Mouse (Mus musculus) forebrain, embryonic 11.5 days (tissue): Measurements from ENCODE around the gene Vmn2r27. TPM values are rescaled to one million over a fixed set of nuclear protein-coding genes. Genes with fewer than 3 reads are reported as not detected.

Experiments
- ATAC-seq: fragments of 200-750 bp; cut with Nextera tagmentation; replicated peaks from 2 replicates; pipeline ENCODE4 v1.8.0; 2017; ENCODE audit warnings: moderate TSS enrichment; ENCODE audit not compliant: low FRiP score
- DNase-seq: peaks from one replicate; pipeline ENCODE4 v3.0.0-alpha.2; 2017; ENCODE audit warnings: low spot score
- H3K27ac ChIP-seq: fragments of 300-500 bp; sonication (generic); 2 replicates; pipeline ENCODE4 v1.5.1; 2014; ENCODE audit warnings: low read depth, low read length
- H3K27me3 ChIP-seq: fragments of 300-500 bp; sonication (generic); 2 replicates; pipeline ENCODE4 v1.6.1; 2014; ENCODE audit warnings: mild to moderate bottlenecking, low read length, mixed read lengths; ENCODE audit not compliant: control insufficient read depth, insufficient read depth
- H3K36me3 ChIP-seq: fragments of 300-500 bp; sonication (generic); 2 replicates; pipeline ENCODE4 v1.6.1; 2014; ENCODE audit warnings: mild to moderate bottlenecking, low read length, moderate library complexity, mixed read lengths; ENCODE audit not compliant: control insufficient read depth, insufficient read depth
- H3K4me1 ChIP-seq: fragments of 300-500 bp; sonication (generic); replicated peaks from 2 replicates; pipeline ENCODE4 v1.6.1; 2014; ENCODE audit warnings: low read length, mixed read lengths; ENCODE audit not compliant: control insufficient read depth, insufficient read depth
- H3K4me2 ChIP-seq: fragments of 300-500 bp; sonication (generic); 2 replicates; pipeline ENCODE4 v1.6.1; 2014; ENCODE audit warnings: low read depth, mild to moderate bottlenecking, low read length, moderate library complexity, mixed read lengths; ENCODE audit not compliant: severe bottlenecking
- H3K4me3 ChIP-seq: fragments of 300-500 bp; sonication (generic); 2 replicates; pipeline ENCODE4 v1.5.1; 2014; ENCODE audit warnings: low read depth, low read length
- H3K9ac ChIP-seq: fragments of 300-500 bp; sonication (generic); 2 replicates; pipeline ENCODE4 v1.6.1; 2014; ENCODE audit warnings: low read length
- H3K9me3 ChIP-seq: fragments of 300-500 bp; sonication (generic); 2 replicates; pipeline ENCODE4 v1.6.1; 2016; ENCODE audit warnings: low read length, mixed read lengths; ENCODE audit not compliant: control insufficient read depth
- WGBS: fragments of 180-500 bp; shearing (Covaris S2); extraction: QIAGEN DNeasy Blood & Tissue Kit; methylation state at CpG from one replicate; pipeline ENCODE4 v1.1.7; 2014; 5-methylcytosine and 5-hydroxymethylcytosine counted together
- polyA plus RNA-seq: library from polyadenylated mRNA; unstranded; fragments of >200 nt; fragmentation: Nextera tagmentation; extraction: Ambion mirVana; gene quantifications from 2 replicates; pipeline ENCODE4 v1.2.1, GENCODE M21; 2014

Gene Vmn2r27
- not detected in 2 replicates for polyA plus RNA-seq

- H3K27ac ChIP-seq = no peak within 1 kb of the TSS
- DNase-seq (no peak), ATAC-seq (no peak)
- WGBS = 86% methylated on average over 1 of the region's 1 CpGs
- H3K9ac ChIP-seq = no peak within 1 kb of the TSS
- no peaks in the 10 kb centered on the region for H3K9me3 ChIP-seq
- no peaks in the 10 kb centered on the region for H3K4me1 ChIP-seq
- no peak within 1 kb of the TSS for H3K4me3 ChIP-seq
- no peaks in the 10 kb centered on the region for H3K27me3 ChIP-seq
- no peak within 1 kb of the TSS for H3K4me2 ChIP-seq
- H3K36me3 ChIP-seq = no peaks in the 10 kb centered on the region
Measured at GRCm38 (mm10) chr6:124231756-124232155, at the start of gene Vmn2r27. TSS of gene Vmn2r27 (minus strand) at chr6:124231856.

- Histone ChIP-seq H3K36me3 (no peaks in the 10 kb centered on the region), H3K4me2 (no peak overlapping the region), H3K4me1 (no peaks in the 10 kb centered on the region), H3K9ac (no peak overlapping the region), H3K4me3 (no peak overlapping the region), H3K27ac (no peak overlapping the region), H3K27me3 (no peaks in the 10 kb centered on the region), H3K9me3 (no peaks in the 10 kb centered on the region)
- DNase-seq (no peak), ATAC-seq (no peak)
- 82% methylated on average over 5 of the region's 5 CpGs for WGBS
Measured at GRCm38 (mm10) chr6:124278291-124278690, 46.6 kb upstream of the Vmn2r27 start.

GRCm38 (mm10) chr6:124277641-124278040 lies 46.0 kb upstream of the Vmn2r27 start:
- Histone ChIP-seq H3K27ac (no peak overlapping the region), H3K36me3 (no peaks in the 10 kb centered on the region), H3K9ac (no peak overlapping the region), H3K9me3 (no peaks in the 10 kb centered on the region), H3K4me2 (no peak overlapping the region), H3K4me1 (no peaks in the 10 kb centered on the region), H3K27me3 (no peaks in the 10 kb centered on the region), H3K4me3 (no peak overlapping the region)
- WGBS = 85% methylated on average over 5 of the region's 5 CpGs
- ATAC-seq (no peak), DNase-seq (no peak)

- H3K4me1 ChIP-seq = no peaks in the 10 kb centered on the region
- DNase-seq (no peak), ATAC-seq (no peak)
- WGBS = 84% methylated on average over 5 of the region's 5 CpGs
- no peak overlapping the region for H3K4me3 ChIP-seq
- H3K9me3 ChIP-seq = no peaks in the 10 kb centered on the region
- no peak overlapping the region for H3K27ac ChIP-seq
- H3K36me3 ChIP-seq = no peaks in the 10 kb centered on the region
- H3K27me3 ChIP-seq = no peaks in the 10 kb centered on the region
- no peak overlapping the region for H3K4me2 ChIP-seq
- no peak overlapping the region for H3K9ac ChIP-seq
Measured at GRCm38 (mm10) chr6:124273231-124273880, 41.7 kb upstream of the Vmn2r27 start.

- Histone ChIP-seq H3K36me3 (no peaks in the 10 kb centered on the region), H3K27me3 (no peaks in the 10 kb centered on the region), H3K4me1 (no peaks in the 10 kb centered on the region), H3K9ac (no peak overlapping the region; the same call in 1 of the 2 replicates), H3K4me3 (no peak overlapping the region), H3K4me2 (no peak overlapping the region), H3K27ac (no peak overlapping the region), H3K9me3 (no peaks in the 10 kb centered on the region)
- peak; percentile 77 for DNase-seq
- peak; percentile 76 for ATAC-seq
- 7% methylated on average over 3 of the region's 3 CpGs for WGBS
Measured at GRCm38 (mm10) chr6:124262696-124263095, 31.0 kb upstream of the Vmn2r27 start.

GRCm38 (mm10) chr6:124260198-124260931 lies 28.7 kb upstream of the Vmn2r27 start:
- no peaks in the 10 kb centered on the region for H3K9me3 ChIP-seq
- no peak overlapping the region for H3K4me3 ChIP-seq
- ATAC-seq = peak; percentile 84
- H3K27ac ChIP-seq = no peak overlapping the region
- H3K4me1 ChIP-seq = no peaks in the 10 kb centered on the region
- H3K4me2 ChIP-seq = no peak overlapping the region
- H3K36me3 ChIP-seq = no peaks in the 10 kb centered on the region
- no peak overlapping the region for H3K9ac ChIP-seq
- H3K27me3 ChIP-seq = no peaks in the 10 kb centered on the region
- DNase-seq = peak; percentile 87
- 26% methylated on average over 11 of the region's 14 CpGs for WGBS

GRCm38 (mm10) chr6:124255721-124256470 lies 24.2 kb upstream of the Vmn2r27 start:
- no peak overlapping the region for H3K4me3 ChIP-seq
- no peaks in the 10 kb centered on the region for H3K36me3 ChIP-seq
- WGBS = 62% methylated on average over 6 of the region's 6 CpGs
- no peaks in the 10 kb centered on the region for H3K4me1 ChIP-seq
- H3K9me3 ChIP-seq = no peaks in the 10 kb centered on the region
- ATAC-seq (no peak), DNase-seq (no peak)
- no peak overlapping the region for H3K27ac ChIP-seq
- no peak overlapping the region for H3K4me2 ChIP-seq
- no peaks in the 10 kb centered on the region for H3K27me3 ChIP-seq
- H3K9ac ChIP-seq = no peak overlapping the region

- no peaks in the 10 kb centered on the region for H3K36me3 ChIP-seq
- no peak for DNase-seq
- ATAC-seq = no peak
- 86% methylated on average over 4 of the region's 4 CpGs for WGBS
- no peaks in the 10 kb centered on the region for H3K9me3 ChIP-seq
- H3K4me1 ChIP-seq = no peaks in the 10 kb centered on the region
- no peak overlapping the region for H3K4me3 ChIP-seq
- no peak overlapping the region for H3K27ac ChIP-seq
- H3K27me3 ChIP-seq = no peaks in the 10 kb centered on the region
- H3K9ac ChIP-seq = no peak overlapping the region
- H3K4me2 ChIP-seq = no peak overlapping the region
Measured at GRCm38 (mm10) chr6:124202116-124202515, 29.5 kb downstream of the Vmn2r27 start.
